Mouse (Mus musculus) midbrain, postnatal 0 days (tissue): ENCODE results near the gene Vmn2r2. TPM values are rescaled to one million over a fixed set of nuclear protein-coding genes. Genes with fewer than 3 reads are reported as not detected.
A peak's percentile ranks its signal among the peaks of the same experiment; 100 is the strongest.

Experiments
- ATAC-seq: fragments of 200-750 bp; cut with Nextera tagmentation; 2 replicates; pipeline ENCODE4 v1.8.0; 2017; ENCODE audit warnings: moderate number of reproducible peaks, mild to moderate bottlenecking, moderate TSS enrichment, moderate library complexity; ENCODE audit not compliant: low FRiP score
- DNase-seq: peaks from one replicate; pipeline ENCODE4 v3.0.0-alpha.2; 2015; ENCODE audit warnings: low spot score
- H3K27ac ChIP-seq: fragments of 300-500 bp; sonication (generic); 2 replicates; pipeline ENCODE4 v1.5.1; 2014; ENCODE audit warnings: low read depth, mild to moderate bottlenecking, low read length, mixed read lengths
- H3K27me3 ChIP-seq: fragments of 300-500 bp; sonication (generic); 2 replicates; pipeline ENCODE4 v1.6.1; 2014; ENCODE audit warnings: low read length, control low read depth, mixed read lengths; ENCODE audit not compliant: insufficient read depth
- H3K36me3 ChIP-seq: fragments of 300-500 bp; sonication (generic); 2 replicates; pipeline ENCODE4 v1.6.1; 2014; ENCODE audit warnings: low read length, control low read depth, mixed read lengths; ENCODE audit not compliant: insufficient read depth
- H3K4me1 ChIP-seq: fragments of 300-500 bp; sonication (generic); 2 replicates; pipeline ENCODE4 v1.6.1; 2014; ENCODE audit warnings: mild to moderate bottlenecking, control low read depth, antibody characterized with exemption, low read length, mixed read lengths; ENCODE audit not compliant: insufficient read depth
- H3K4me2 ChIP-seq: fragments of 300-500 bp; sonication (generic); 2 replicates; pipeline ENCODE4 v1.6.1; 2014; ENCODE audit warnings: low read depth, mild to moderate bottlenecking, low read length, mixed read lengths; ENCODE audit not compliant: poor library complexity, severe bottlenecking
- H3K4me3 ChIP-seq: fragments of 300-500 bp; sonication (generic); 2 replicates; pipeline ENCODE4 v1.5.1; 2014; ENCODE audit warnings: low read depth, mild to moderate bottlenecking, low read length, moderate library complexity
- H3K9ac ChIP-seq: fragments of 300-500 bp; sonication (generic); replicated peaks from 2 replicates; pipeline ENCODE4 v1.6.1; 2014; ENCODE audit warnings: mild to moderate bottlenecking, low read length, moderate library complexity, mixed read lengths; ENCODE audit not compliant: poor library complexity, severe bottlenecking
- H3K9me3 ChIP-seq: fragments of 300-500 bp; sonication (generic); 2 replicates; pipeline ENCODE4 v1.6.1; 2016; ENCODE audit warnings: low read length, control low read depth
- CTCF ChIP-seq: IDR thresholded peaks from 2 replicates; pipeline ENCODE4 v1.5.1; 2016; ENCODE audit warnings: antibody characterized with exemption, mild to moderate bottlenecking
- WGBS: fragments of 180-500 bp; shearing (Covaris S2); extraction: QIAGEN DNeasy Blood & Tissue Kit; methylation state at CpG from one replicate; pipeline ENCODE4 v1.1.7; 2014; 5-methylcytosine and 5-hydroxymethylcytosine counted together
- polyA plus RNA-seq: library from polyadenylated mRNA; unstranded; fragments of >200 nt; fragmentation: Nextera tagmentation; extraction: Ambion mirVana; gene quantifications from 2 replicates; pipeline ENCODE4 v1.2.1, GENCODE M21; 2015
- total RNA-seq: library from RNA; depleted of rRNA; stranded (reverse); fragments of >200 nt; gene quantifications from 2 replicates; pipeline ENCODE4 v1.2.3, GENCODE M21; 2014; rRNA removed

The Vmn2r2 gene
- total RNA-seq (0.52 TPM in 1 of 2 replicates, not detected in the other), polyA plus RNA-seq (0.04 TPM in 1 of 2 replicates, not detected in the other)

GRCm38 (mm10) chr3:64141878-64142508 lies at the start of gene Vmn2r2:
Vmn2r2 (minus strand) TSS chr3:64141928.
- Histone ChIP-seq H3K9ac (no peak within 1 kb of the TSS), H3K36me3 (no peaks in the 10 kb centered on the region), H3K4me3 (no peak within 1 kb of the TSS), H3K27ac (no peak within 1 kb of the TSS), H3K27me3 (no peaks in the 10 kb centered on the region), H3K9me3 (no peaks in the 10 kb centered on the region), H3K4me1 (no peaks in the 10 kb centered on the region), H3K4me2 (no peak within 1 kb of the TSS)
- DNase-seq (peak; percentile 38), ATAC-seq (0 out of 2 replicates have a peak, but pooled peaks have one; percentile 47)
- 75% methylated on average over 2 of the region's 2 CpGs for WGBS
- TF ChIP-seq CTCF: no peak

- no peak for ATAC-seq
- 82% methylated on average over 11 of the region's 11 CpGs for WGBS
- DNase-seq: peak; percentile 34
Observed at GRCm38 (mm10) chr3:64113352-64114046, 28.2 kb downstream of the Vmn2r2 start.

GRCm38 (mm10) chr3:64112707-64113106 lies 29.0 kb downstream of the Vmn2r2 start:
- Histone ChIP-seq H3K27ac (no peak overlapping the region), H3K9ac (no peak overlapping the region), H3K27me3 (no peaks in the 10 kb centered on the region), H3K4me1 (no peaks in the 10 kb centered on the region), H3K9me3 (no peaks in the 10 kb centered on the region), H3K4me2 (no peak overlapping the region), H3K4me3 (no peak overlapping the region), H3K36me3 (no peaks in the 10 kb centered on the region)
- ATAC-seq: peak; percentile 41; the same call in 1 of the 2 replicates
- no peak for TF ChIP-seq CTCF
- WGBS: 88% methylated on average over 1 of the region's 1 CpGs
- DNase-seq: peak; percentile 38

More at GRCm38 (mm10) chr3:64113352-64114046, 28.2 kb downstream of the Vmn2r2 start:
- Histone ChIP-seq H3K9ac (no peak overlapping the region), H3K4me2 (no peak overlapping the region), H3K4me3 (no peak overlapping the region), H3K4me1 (no peaks in the 10 kb centered on the region), H3K27ac (no peak overlapping the region), H3K36me3 (no peaks in the 10 kb centered on the region), H3K9me3 (no peaks in the 10 kb centered on the region), H3K27me3 (no peaks in the 10 kb centered on the region)
- no peak for TF ChIP-seq CTCF

GRCm38 (mm10) chr3:64081247-64081646 lies 60.5 kb downstream of the Vmn2r2 start, which contains the start of gene Vmn2r1:
Vmn2r1 (plus strand) TSS chr3:64081547.
- 75% methylated on average over 4 of the region's 4 CpGs for WGBS
- Histone ChIP-seq H3K4me1 (no peaks in the 10 kb centered on the region), H3K4me3 (no peak within 1 kb of the TSS), H3K9me3 (no peaks in the 10 kb centered on the region), H3K36me3 (no peaks in the 10 kb centered on the region), H3K27ac (no peak within 1 kb of the TSS), H3K4me2 (no peak within 1 kb of the TSS), H3K27me3 (no peaks in the 10 kb centered on the region), H3K9ac (no peak within 1 kb of the TSS)
- ATAC-seq (no peak), DNase-seq (peak; percentile 5)
- no peak for TF ChIP-seq CTCF

Other genes starting within 250 kb of the Vmn2r2 start
- gene Plch1, start 242.5 kb downstream of the Vmn2r2 start, total RNA-seq: 19.2 and 23.5 TPM in 2 replicates
- gene Plch1, start 242.5 kb downstream of the Vmn2r2 start, polyA plus RNA-seq: 5.4 and 5.6 TPM in 2 replicates
- 10.3 and 10.6 TPM in 2 replicates for gene E130311K13Rik, start 212.5 kb downstream of the Vmn2r2 start, total RNA-seq
- 10.9 and 11.6 TPM in 2 replicates for gene E130311K13Rik, start 212.5 kb downstream of the Vmn2r2 start, polyA plus RNA-seq
- 51.7 and 54.5 TPM in 2 replicates for gene Slc33a1, start 177.2 kb downstream of the Vmn2r2 start, total RNA-seq
- 15.7 and 16.0 TPM in 2 replicates for gene Slc33a1, start 177.2 kb downstream of the Vmn2r2 start, polyA plus RNA-seq
- gene Gmps, start 165.8 kb downstream of the Vmn2r2 start, total RNA-seq: 40.9 and 57.9 TPM in 2 replicates
- 40.7 and 46.2 TPM in 2 replicates for gene Gmps, start 165.8 kb downstream of the Vmn2r2 start, polyA plus RNA-seq
- gene Vmn2r1, start 60.4 kb downstream of the Vmn2r2 start, total RNA-seq: 0.49 and 0.85 TPM in 2 replicates
- 0.09 and 0.14 TPM in 2 replicates for gene Vmn2r1, start 60.4 kb downstream of the Vmn2r2 start, polyA plus RNA-seq
- not detected in 2 replicates for gene Vmn2r3, start 147.8 kb upstream of the Vmn2r2 start, total RNA-seq
- 0.02 TPM in 1 of 2 replicates, not detected in the other for gene Vmn2r3, start 147.8 kb upstream of the Vmn2r2 start, polyA plus RNA-seq